Mouse (Mus musculus) CD4-positive helper T cell, adult 2 months (primary cell): ENCODE results near the gene 6430531B16Rik.

ENCODE experiments used
- DNase-seq: peaks from one replicate; pipeline ENCODE4 v3.0.0-alpha.2; 2012; ENCODE audit warnings: low read depth, missing footprints, low spot score

The 6430531B16Rik gene

GRCm38 (mm10) chr7:139970979-139971378 is 7.6 kb downstream of the 6430531B16Rik start:
- DNase-seq: no peak

- DNase-seq: no peak
Measured at GRCm38 (mm10) chr7:139970216-139970919, 8.2 kb downstream of the 6430531B16Rik start.

GRCm38 (mm10) chr7:139969348-139970130 is 9.0 kb downstream of the 6430531B16Rik start:
- DNase-seq: peak; percentile 85

GRCm38 (mm10) chr7:139968428-139968827 is 10.1 kb downstream of the 6430531B16Rik start:
- DNase-seq: peak; percentile 88

- no peak for DNase-seq
Measured at GRCm38 (mm10) chr7:139967175-139967574, 11.4 kb downstream of the 6430531B16Rik start.

GRCm38 (mm10) chr7:139963814-139964213 is 14.7 kb downstream of the 6430531B16Rik start:
- DNase-seq: no peak

GRCm38 (mm10) chr7:139961141-139961540 is 17.4 kb downstream of the 6430531B16Rik start:
- no peak for DNase-seq

- DNase-seq: no peak
Measured at GRCm38 (mm10) chr7:139957958-139958357, 20.6 kb downstream of the 6430531B16Rik start.

- DNase-seq: no peak
Measured at GRCm38 (mm10) chr7:139957437-139957836, 21.1 kb downstream of the 6430531B16Rik start.

GRCm38 (mm10) chr7:139956658-139957057 is 21.9 kb downstream of the 6430531B16Rik start:
- DNase-seq: no peak

GRCm38 (mm10) chr7:139955505-139955904 is 23.1 kb downstream of the 6430531B16Rik start:
- no peak for DNase-seq

- DNase-seq: peak; percentile 35
Measured at GRCm38 (mm10) chr7:139951991-139952633, 26.4 kb downstream of the 6430531B16Rik start.

- DNase-seq: peak; percentile 68
Measured at GRCm38 (mm10) chr7:139951079-139951478, 27.5 kb downstream of the 6430531B16Rik start.

- peak; percentile 82 for DNase-seq
Measured at GRCm38 (mm10) chr7:139950283-139950971, 28.1 kb downstream of the 6430531B16Rik start.

- peak; percentile 71 for DNase-seq
Measured at GRCm38 (mm10) chr7:139949893-139950282, 28.7 kb downstream of the 6430531B16Rik start.

- DNase-seq: no peak
Measured at GRCm38 (mm10) chr7:139946032-139946431, 32.5 kb downstream of the 6430531B16Rik start.

- DNase-seq: no peak
Measured at GRCm38 (mm10) chr7:139945516-139945915, 33.0 kb downstream of the 6430531B16Rik start.

- peak; percentile 36 for DNase-seq
Measured at GRCm38 (mm10) chr7:139944291-139945240, 34.0 kb downstream of the 6430531B16Rik start.

GRCm38 (mm10) chr7:139943674-139944281 is 34.8 kb downstream of the 6430531B16Rik start, which contains the start of gene Utf1:
Gene Utf1 (plus strand): TSS chr7:139943789.
- DNase-seq: peak; percentile 61
